ENCODE assay signal across 17 mouse cellular contexts in genomic region chr8:64769586-64769985, GRCm38 (mm10).
"Had no signal": no experiment of that assay in that cellular context is flagged by ENCODE, and none has a peak within 500 bp of the region (broad histone marks: within the 10 kb centered on the region; RNA-seq: fewer than 3 reads in every experiment).

No protein-coding gene starts in this region.

- ATAC-seq: midbrain, embryonic 15.5 days had no signal

- H3K9me3 ChIP-seq: megakaryocyte, embryonic 14.5 days; midbrain, embryonic 13.5 days; midbrain, embryonic 15.5 days; neural tube, embryonic 12.5 days had no signal

- DNase-seq: lung, adult 18-20 months; lung, embryonic 14.5 days; lung, postnatal 10 days; lung, postnatal 4 days; retina, postnatal 1 day; right cerebral cortex, adult 18-20 months; right cerebral cortex, postnatal 25 days; right cerebral cortex, postnatal 4 days; spleen, adult 18-20 months; thymus, adult 18-20 months; thymus, postnatal 14 days; thymus, postnatal 36 days had no signal

- H3K36me3 ChIP-seq: midbrain, embryonic 15.5 days; neural tube, embryonic 12.5 days had no signal

- H3K4me3 ChIP-seq: megakaryocyte, embryonic 14.5 days; midbrain, embryonic 13.5 days; midbrain, embryonic 15.5 days; neural tube, embryonic 12.5 days had no signal

- H3K27me3 ChIP-seq: megakaryocyte, embryonic 14.5 days; midbrain, embryonic 13.5 days; midbrain, embryonic 15.5 days; neural tube, embryonic 12.5 days had no signal

- H3K4me1 ChIP-seq: midbrain, embryonic 13.5 days; midbrain, embryonic 15.5 days; neural tube, embryonic 12.5 days had no signal

- H3K4me2 ChIP-seq: lung, embryonic 14.5 days; midbrain, embryonic 11.5 days; midbrain, embryonic 13.5 days; midbrain, embryonic 15.5 days; neural tube, embryonic 12.5 days had no signal

- H3K27ac ChIP-seq: midbrain, embryonic 13.5 days; midbrain, embryonic 15.5 days; neural tube, embryonic 12.5 days had no signal

- H3K9ac ChIP-seq: lung, embryonic 14.5 days; midbrain, embryonic 13.5 days; midbrain, embryonic 15.5 days; neural tube, embryonic 12.5 days had no signal
